Mouse (Mus musculus) forebrain, embryonic 15.5 days (tissue): Measurements from ENCODE around the gene F13b. TPM values are rescaled to one million over a fixed set of nuclear protein-coding genes. Genes with fewer than 3 reads are reported as not detected.

Source experiments
- ATAC-seq: fragments of 200-750 bp; cut with Nextera tagmentation; replicated peaks from 2 replicates; pipeline ENCODE4 v1.8.0; 2017; ENCODE audit warnings: mild to moderate bottlenecking, moderate TSS enrichment, moderate library complexity
- H3K27ac ChIP-seq: fragments of 300-500 bp; sonication (generic); replicated peaks from 2 replicates; pipeline ENCODE4 v1.5.1; 2015; ENCODE audit warnings: mild to moderate bottlenecking, inconsistent platforms
- H3K27me3 ChIP-seq: fragments of 300-500 bp; sonication (generic); 2 replicates; pipeline ENCODE4 v1.6.1; 2015; ENCODE audit warnings: inconsistent platforms
- H3K36me3 ChIP-seq: fragments of 300-500 bp; sonication (generic); 2 replicates; pipeline ENCODE4 v1.6.1; 2015; ENCODE audit warnings: mild to moderate bottlenecking, inconsistent platforms
- H3K4me1 ChIP-seq: fragments of 300-500 bp; sonication (generic); 2 replicates; pipeline ENCODE4 v1.6.1; 2015; ENCODE audit warnings: inconsistent platforms
- H3K4me2 ChIP-seq: fragments of 300-500 bp; sonication (generic); replicated peaks from 2 replicates; pipeline ENCODE4 v1.6.1; 2015; ENCODE audit warnings: mild to moderate bottlenecking, inconsistent platforms
- H3K4me3 ChIP-seq: fragments of 300-500 bp; sonication (generic); 2 replicates; pipeline ENCODE4 v1.5.1; 2015; ENCODE audit warnings: mild to moderate bottlenecking, inconsistent platforms
- H3K9ac ChIP-seq: fragments of 300-500 bp; sonication (generic); replicated peaks from 2 replicates; pipeline ENCODE4 v1.6.1; 2015; ENCODE audit warnings: mild to moderate bottlenecking, inconsistent platforms
- H3K9me3 ChIP-seq: fragments of 300-500 bp; sonication (generic); 2 replicates; pipeline ENCODE4 v1.6.1; 2016; ENCODE audit warnings: inconsistent platforms
- WGBS: fragments of 180-500 bp; shearing (Covaris S2); methylation state at CpG from one replicate; pipeline ENCODE4 v1.1.7; 2015; ENCODE audit warnings: mixed read lengths; 5-methylcytosine and 5-hydroxymethylcytosine counted together
- polyA plus RNA-seq: library from polyadenylated mRNA; unstranded; fragments of >200 nt; fragmentation: Nextera tagmentation; extraction: Ambion mirVana; gene quantifications from 2 replicates; pipeline ENCODE4 v1.2.1, GENCODE M21; 2015

Gene F13b
- polyA plus RNA-seq = not detected in 2 replicates

DNA sequence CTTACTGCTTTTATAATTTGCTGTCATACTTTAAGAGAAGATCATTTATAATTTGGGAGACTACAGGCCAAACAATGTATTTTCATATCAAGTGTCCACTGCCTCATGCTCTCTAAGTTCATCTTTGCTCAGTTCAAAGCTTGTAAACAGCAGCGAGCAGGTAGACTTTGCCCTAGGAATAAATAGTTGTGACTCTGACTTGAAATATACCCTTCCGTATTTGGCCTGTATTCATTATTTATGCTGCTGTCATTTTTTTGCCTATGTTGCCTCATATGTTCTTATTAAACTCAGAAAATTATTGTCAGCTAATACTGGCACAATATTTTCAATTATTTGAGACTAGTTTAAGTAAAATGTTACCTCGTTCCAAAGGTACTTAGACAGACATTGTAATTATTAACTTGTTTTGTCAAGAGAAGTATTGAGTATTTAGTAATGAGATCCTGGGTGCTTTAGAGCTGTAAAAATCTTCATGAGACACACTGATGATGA, at the start of gene F13b:
Gene F13b, plus strand, starts transcription at position 445 of the 495 bp plus-strand sequence.
- H3K36me3 ChIP-seq = no peaks in the 10 kb centered on the region
- no peak within 1 kb of the TSS for H3K9ac ChIP-seq
- H3K27me3 ChIP-seq = no peaks in the 10 kb centered on the region
- no peak within 1 kb of the TSS for H3K27ac ChIP-seq
- no peaks in the 10 kb centered on the region for H3K4me1 ChIP-seq
- H3K4me3 ChIP-seq = no peak within 1 kb of the TSS
- ATAC-seq = no peak
- no peaks in the 10 kb centered on the region for H3K9me3 ChIP-seq
- 90% methylated on average over 3 of the region's 3 CpGs for WGBS
- no peak within 1 kb of the TSS for H3K4me2 ChIP-seq

DNA sequence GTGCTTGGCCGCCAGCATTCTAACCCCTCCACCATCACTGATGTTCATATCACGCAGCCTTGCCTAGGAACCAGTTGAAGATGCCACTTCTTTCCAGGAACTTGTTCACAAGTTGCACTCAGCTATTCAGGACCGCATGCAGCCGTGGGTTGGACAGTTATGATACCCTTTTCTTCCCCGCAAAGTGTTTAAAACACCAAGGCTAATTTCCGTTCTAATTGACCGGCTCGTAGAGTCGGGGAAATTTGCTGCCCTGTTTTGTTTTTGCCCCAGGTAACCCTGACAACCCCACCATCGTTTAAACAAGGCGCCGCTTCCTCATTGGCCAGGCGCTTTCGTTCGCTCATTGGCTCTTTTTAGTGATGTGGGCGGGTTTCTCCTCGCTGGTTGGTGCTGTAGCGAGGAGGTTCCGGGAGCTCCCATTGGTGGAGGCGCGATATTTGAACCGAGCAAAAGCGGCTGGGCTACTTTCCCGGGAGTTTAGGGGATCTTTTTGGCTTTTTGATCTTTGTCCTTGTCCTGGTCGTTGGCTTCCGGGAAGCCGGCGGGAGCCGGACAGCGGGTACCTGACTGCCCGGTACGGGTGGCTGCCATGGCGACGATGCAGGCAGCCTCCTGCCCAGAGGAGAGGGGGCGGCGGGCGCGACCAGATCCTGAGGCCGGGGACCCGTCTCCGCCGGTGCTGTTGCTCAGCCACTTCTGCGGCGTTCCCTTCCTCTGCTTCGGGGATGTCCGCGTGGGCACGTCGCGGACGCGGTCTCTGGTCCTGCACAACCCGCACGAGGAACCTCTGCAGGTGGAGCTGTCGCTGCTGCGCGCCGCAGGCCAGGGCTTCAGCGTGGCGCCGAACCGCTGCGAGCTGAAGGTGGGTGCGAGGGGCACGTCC, 46.9 kb upstream of the F13b start, which contains the start of gene Aspm:
Gene Aspm, plus strand, starts transcription at position 433 of the 886 bp plus-strand sequence.
- H3K27ac ChIP-seq = 0 out of 2 replicates have a peak within 1 kb of the TSS, but pooled peaks have one; percentile 4
- ATAC-seq = peak; percentile 100
- 0 out of 2 replicates have a peak, but pooled peaks cover 3% of the 10 kb centered on the region for H3K36me3 ChIP-seq
- no peaks in the 10 kb centered on the region for H3K27me3 ChIP-seq
- no peaks in the 10 kb centered on the region for H3K9me3 ChIP-seq
- peak within 1 kb of the TSS; percentile 85 for H3K4me2 ChIP-seq
- peak within 1 kb of the TSS; percentile 47 for H3K9ac ChIP-seq
- peak within 1 kb of the TSS; percentile 71 for H3K4me3 ChIP-seq
- H3K4me1 ChIP-seq = peaks cover 19% of the 10 kb centered on the region
- WGBS = under 1% methylated on average over 65 of the region's 65 CpGs

DNA sequence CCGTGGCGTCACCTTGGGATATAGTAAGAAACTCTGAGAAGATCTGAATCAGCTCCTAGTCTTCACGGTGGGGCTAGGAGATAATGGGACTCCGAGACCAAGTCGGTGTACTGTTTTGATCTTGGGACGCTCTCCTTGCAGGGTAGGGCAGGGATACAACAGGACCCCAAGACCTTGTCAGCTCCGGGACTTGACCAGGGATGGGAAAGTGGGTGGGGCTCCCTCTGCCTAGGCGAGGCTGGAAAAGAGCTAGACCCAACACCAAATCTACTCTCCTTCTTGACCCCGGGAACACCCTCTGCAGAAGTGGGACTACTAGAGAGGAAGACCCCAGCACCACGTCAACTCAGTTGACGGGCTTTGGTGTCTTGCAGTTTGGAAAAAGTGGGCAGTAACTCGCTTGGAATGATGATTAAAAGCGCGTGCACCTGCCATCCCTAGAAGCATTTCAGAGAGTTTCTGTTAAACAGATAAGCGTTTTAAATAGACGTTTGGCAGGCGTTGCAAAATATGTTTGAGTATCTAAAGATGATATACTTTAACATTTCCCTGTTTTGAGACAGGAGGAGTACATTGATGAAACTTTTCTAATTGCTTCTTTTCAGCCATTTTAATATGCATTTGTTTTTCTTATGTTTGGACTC, 46.2 kb upstream of the F13b start:
- Histone ChIP-seq H3K9ac (peak overlapping the region; percentile 47), H3K4me1 (peaks cover 24% of the 10 kb centered on the region), H3K27ac (no peak overlapping the region), H3K36me3 (0 out of 2 replicates have a peak, but pooled peaks cover 3% of the 10 kb centered on the region), H3K4me3 (peak overlapping the region; percentile 71), H3K27me3 (no peaks in the 10 kb centered on the region), H3K9me3 (no peaks in the 10 kb centered on the region), H3K4me2 (peak overlapping the region; percentile 85)
- ATAC-seq = peak; percentile 35
- WGBS = 1% methylated on average over 17 of the region's 17 CpGs

DNA sequence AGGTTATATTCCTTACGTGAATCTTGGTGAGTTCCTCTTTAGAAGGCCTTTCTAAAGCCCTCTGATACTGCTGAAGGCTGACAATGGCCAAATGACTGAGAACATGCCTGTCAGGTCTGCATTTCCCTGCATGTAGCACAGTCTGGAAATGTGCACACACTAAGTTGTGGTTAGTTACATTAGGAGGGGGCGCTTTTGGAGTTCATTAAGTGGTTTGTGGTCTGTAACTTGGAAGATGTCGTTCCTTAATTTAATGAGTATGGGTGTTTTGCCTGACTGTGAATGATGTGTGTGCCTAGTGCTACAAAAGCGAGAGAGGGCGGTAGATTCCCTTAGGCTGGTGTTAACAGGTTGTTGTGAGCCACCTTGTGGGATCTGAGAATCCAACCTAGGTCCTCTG, 40.7 kb upstream of the F13b start:
- WGBS = 75% methylated on average over 5 of the region's 5 CpGs
- Histone ChIP-seq H3K27ac (no peak overlapping the region), H3K4me2 (no peak overlapping the region)

DNA sequence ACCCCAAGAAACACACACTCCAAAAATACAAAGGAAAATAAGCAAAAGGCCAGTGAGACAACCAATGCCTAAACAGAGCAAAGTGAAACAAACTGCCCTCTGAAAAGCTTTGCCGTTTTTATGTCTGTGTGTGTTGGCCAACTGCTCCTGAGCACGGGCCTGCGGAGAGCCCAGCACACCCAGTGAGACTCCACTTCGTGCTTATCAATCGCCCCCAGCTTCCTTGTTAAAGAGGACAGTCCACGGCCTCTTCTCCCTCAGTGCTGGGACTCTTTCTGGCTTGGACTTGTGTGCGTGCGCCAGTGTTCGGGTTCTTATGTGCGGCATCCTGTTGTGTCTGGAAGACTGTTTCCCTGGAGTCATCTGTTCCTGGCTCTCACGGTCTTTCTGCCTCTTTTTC, 35.6 kb upstream of the F13b start:
- Histone ChIP-seq H3K4me2 (no peak overlapping the region), H3K9ac (no peak overlapping the region), H3K4me3 (no peak overlapping the region), H3K36me3 (peaks cover 10% of the 10 kb centered on the region), H3K27ac (no peak overlapping the region), H3K9me3 (no peaks in the 10 kb centered on the region), H3K27me3 (no peaks in the 10 kb centered on the region), H3K4me1 (peaks cover 1% of the 10 kb centered on the region)
- 91% methylated on average over 11 of the region's 11 CpGs for WGBS
- ATAC-seq = no peak

More for the DNA sequence above, 40.7 kb upstream of the F13b start:
- H3K9me3 ChIP-seq = no peaks in the 10 kb centered on the region
- no peaks in the 10 kb centered on the region for H3K36me3 ChIP-seq
- H3K27me3 ChIP-seq = no peaks in the 10 kb centered on the region
- peaks cover 17% of the 10 kb centered on the region for H3K4me1 ChIP-seq
- H3K4me3 ChIP-seq = no peak overlapping the region
- no peak for ATAC-seq
- H3K9ac ChIP-seq = no peak overlapping the region

DNA sequence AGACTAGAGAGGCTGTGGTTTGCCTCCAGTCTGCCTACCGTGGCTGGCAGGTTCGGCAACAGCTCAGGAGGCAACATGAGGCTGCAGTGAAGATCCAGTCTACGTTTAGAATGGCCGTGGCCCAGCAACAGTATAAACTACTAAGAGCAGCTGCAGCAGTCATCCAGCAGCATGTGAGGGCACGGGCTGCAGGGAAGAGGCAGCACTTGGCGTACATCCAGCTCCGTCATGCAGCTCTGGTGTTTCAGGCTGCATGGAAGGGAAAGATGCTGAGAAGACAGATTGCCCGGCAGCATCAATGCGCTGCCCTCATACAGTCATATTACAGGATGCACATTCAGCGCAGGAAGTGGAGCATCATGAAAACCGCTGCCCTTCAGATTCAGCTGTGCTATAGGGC, 22.6 kb upstream of the F13b start:
- Histone ChIP-seq H3K27me3 (no peaks in the 10 kb centered on the region), H3K9ac (no peak overlapping the region), H3K27ac (no peak overlapping the region), H3K4me2 (no peak overlapping the region), H3K4me1 (no peaks in the 10 kb centered on the region), H3K36me3 (peaks cover 29% of the 10 kb centered on the region), H3K9me3 (no peaks in the 10 kb centered on the region), H3K4me3 (no peak overlapping the region)
- ATAC-seq = peak; percentile 41; the same call in 1 of the 2 replicates
- 79% methylated on average over 11 of the region's 11 CpGs for WGBS

DNA sequence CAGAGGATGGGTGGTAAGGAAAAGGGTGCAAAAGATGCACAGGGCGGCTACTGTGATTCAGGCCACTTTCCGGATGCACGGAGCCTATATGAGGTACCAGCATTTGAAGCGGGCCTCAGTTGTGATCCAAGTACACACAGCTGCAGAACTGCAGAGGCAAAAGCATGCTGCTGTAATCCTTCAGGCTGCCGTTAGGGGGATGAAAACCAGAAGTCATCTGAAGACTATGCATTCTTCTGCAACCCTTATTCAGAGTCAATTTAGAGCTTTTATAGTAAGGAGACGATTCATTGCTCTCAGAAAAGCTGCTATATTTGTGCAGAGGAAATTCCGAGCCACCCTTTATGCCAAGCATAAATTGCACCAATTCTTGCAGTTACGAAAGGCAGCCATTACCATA, 21.3 kb upstream of the F13b start:
- H3K4me3 ChIP-seq = no peak overlapping the region
- no peak overlapping the region for H3K9ac ChIP-seq
- peaks cover 19% of the 10 kb centered on the region for H3K36me3 ChIP-seq
- no peaks in the 10 kb centered on the region for H3K9me3 ChIP-seq
- 88% methylated on average over 8 of the region's 8 CpGs for WGBS
- H3K4me2 ChIP-seq = no peak overlapping the region
- no peaks in the 10 kb centered on the region for H3K27me3 ChIP-seq
- H3K27ac ChIP-seq = no peak overlapping the region
- no peaks in the 10 kb centered on the region for H3K4me1 ChIP-seq
- no peak for ATAC-seq

DNA sequence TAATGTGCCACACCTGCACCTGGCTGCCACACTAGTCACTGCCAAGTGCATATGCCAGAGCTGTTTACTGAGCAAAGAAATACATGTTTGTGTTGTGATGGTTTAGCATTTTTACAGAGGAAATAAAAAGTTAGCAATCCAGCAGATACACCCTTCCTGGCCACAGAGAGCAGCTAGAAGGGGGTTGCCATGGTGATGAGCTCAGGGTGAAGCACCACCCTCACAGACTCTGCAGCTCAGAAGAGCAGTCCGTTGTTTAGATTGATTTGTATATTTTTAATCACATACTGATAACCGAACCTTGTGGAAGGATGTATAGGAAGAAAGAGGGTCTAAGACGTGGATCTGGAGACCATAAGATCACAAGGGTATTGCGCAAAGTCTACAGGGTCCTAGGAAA, 20.4 kb upstream of the F13b start:
- H3K9me3 ChIP-seq = no peaks in the 10 kb centered on the region
- H3K9ac ChIP-seq = no peak overlapping the region
- H3K4me3 ChIP-seq = no peak overlapping the region
- ATAC-seq = 0 out of 2 replicates have a peak, but pooled peaks have one; percentile 43
- peaks cover 15% of the 10 kb centered on the region for H3K36me3 ChIP-seq
- no peaks in the 10 kb centered on the region for H3K27me3 ChIP-seq
- no peaks in the 10 kb centered on the region for H3K4me1 ChIP-seq
- H3K27ac ChIP-seq = no peak overlapping the region
- 85% methylated on average over 4 of the region's 4 CpGs for WGBS
- H3K4me2 ChIP-seq = no peak overlapping the region

DNA sequence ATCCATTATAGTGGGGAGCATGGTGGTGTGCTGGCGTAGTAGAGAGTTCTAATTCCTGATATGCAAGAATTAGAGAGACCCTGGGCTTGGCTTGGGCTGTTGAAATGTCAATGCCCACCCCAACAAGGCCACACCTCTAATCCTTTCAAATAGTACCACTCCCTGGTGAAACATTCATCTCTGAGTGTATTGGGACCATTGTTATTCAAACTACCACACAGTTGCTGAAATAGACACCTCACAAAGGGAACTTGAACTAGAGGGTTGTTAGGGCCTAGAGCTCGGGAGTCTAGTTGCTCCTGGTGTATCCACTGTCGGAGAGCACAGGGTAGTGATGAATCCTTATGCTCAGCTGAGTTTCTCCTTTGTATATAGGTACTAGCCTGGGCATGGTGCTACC, 6.9 kb upstream of the F13b start:
- H3K9ac ChIP-seq = no peak overlapping the region
- no peaks in the 10 kb centered on the region for H3K9me3 ChIP-seq
- H3K4me3 ChIP-seq = no peak overlapping the region
- H3K4me2 ChIP-seq = no peak overlapping the region
- peaks cover 30% of the 10 kb centered on the region for H3K36me3 ChIP-seq
- 70% methylated on average over 3 of the region's 3 CpGs for WGBS
- H3K27ac ChIP-seq = no peak overlapping the region
- H3K4me1 ChIP-seq = no peaks in the 10 kb centered on the region
- no peak for ATAC-seq
- no peaks in the 10 kb centered on the region for H3K27me3 ChIP-seq

DNA sequence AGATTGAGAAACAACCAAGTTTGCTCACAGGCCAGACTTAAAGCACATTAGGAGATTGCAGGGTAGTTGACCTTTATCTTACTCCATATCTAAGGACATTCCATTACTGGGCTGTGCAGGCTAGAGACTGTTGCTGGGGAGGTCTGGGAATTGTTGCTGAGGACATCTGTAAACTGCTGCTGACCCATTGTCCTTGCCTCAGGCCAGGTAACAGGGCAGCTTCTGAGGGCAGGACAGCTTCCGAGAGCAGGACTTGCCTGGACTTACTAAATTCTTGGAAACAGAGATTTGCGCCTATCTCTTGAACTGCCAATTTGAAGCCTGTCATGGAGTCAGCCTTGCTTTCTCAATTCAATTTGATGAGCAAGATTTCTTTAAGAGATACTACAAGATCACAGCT, 6.1 kb upstream of the F13b start:
- Histone ChIP-seq H3K4me2 (no peak overlapping the region), H3K4me1 (no peaks in the 10 kb centered on the region), H3K27ac (no peak overlapping the region), H3K9ac (no peak overlapping the region), H3K4me3 (no peak overlapping the region), H3K36me3 (peaks cover 24% of the 10 kb centered on the region), H3K27me3 (no peaks in the 10 kb centered on the region), H3K9me3 (no peaks in the 10 kb centered on the region)
- ATAC-seq = no peak
- WGBS = 94% methylated on average over 2 of the region's 2 CpGs

DNA sequence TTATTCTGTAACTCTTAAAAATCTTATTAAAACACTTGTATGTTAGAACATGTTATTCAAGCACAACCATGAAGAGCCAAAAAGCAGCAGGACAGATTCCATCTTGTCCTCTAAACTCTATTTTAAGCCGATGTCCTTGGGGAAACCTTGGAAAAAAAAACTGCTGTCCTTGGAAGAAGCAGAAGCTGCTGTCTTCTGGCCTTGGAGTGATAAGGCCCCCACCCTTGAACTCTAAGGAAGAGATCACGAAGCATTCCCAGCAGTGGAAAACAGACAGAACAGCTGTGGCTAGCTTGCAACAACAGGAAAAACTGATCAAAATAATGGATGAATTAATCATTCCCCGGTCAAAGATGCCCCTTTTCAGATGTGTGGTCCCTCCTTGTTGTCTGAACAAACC, 5.3 kb upstream of the F13b start:
- WGBS = 95% methylated on average over 3 of the region's 3 CpGs
- no peak for ATAC-seq
- no peaks in the 10 kb centered on the region for H3K9me3 ChIP-seq
- H3K4me3 ChIP-seq = no peak overlapping the region
- H3K4me1 ChIP-seq = no peaks in the 10 kb centered on the region
- H3K27ac ChIP-seq = no peak overlapping the region
- H3K4me2 ChIP-seq = no peak overlapping the region
- H3K9ac ChIP-seq = no peak overlapping the region
- no peaks in the 10 kb centered on the region for H3K27me3 ChIP-seq
- peaks cover 20% of the 10 kb centered on the region for H3K36me3 ChIP-seq

DNA sequence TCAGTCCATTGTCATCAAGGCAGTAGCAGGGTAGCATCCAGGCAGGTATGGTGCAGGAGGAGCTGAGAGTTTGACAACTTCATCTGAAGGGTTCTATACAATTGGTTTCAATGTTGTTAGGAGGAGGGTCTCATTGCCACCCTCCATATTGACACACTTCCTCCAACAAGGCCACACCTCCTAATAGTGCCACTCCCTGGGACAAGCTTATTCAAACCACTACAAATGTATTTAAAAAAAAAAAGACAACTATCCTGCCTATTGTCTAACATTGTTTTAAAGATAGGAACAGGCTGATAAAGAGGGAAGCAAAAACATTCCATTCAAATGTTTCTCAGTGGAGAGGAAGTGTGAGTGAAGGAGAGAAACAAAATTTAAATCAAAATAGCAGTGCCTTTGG, 1.8 kb upstream of the F13b start:
- no peak for ATAC-seq
- H3K27me3 ChIP-seq = no peaks in the 10 kb centered on the region
- H3K27ac ChIP-seq = no peak overlapping the region

More for the DNA sequence above, 1.8 kb upstream of the F13b start:
- no peaks in the 10 kb centered on the region for H3K36me3 ChIP-seq
- no peak overlapping the region for H3K9ac ChIP-seq
- H3K4me2 ChIP-seq = no peak overlapping the region
- no peaks in the 10 kb centered on the region for H3K9me3 ChIP-seq
- no peaks in the 10 kb centered on the region for H3K4me1 ChIP-seq
- H3K4me3 ChIP-seq = no peak overlapping the region
